Mouse (Mus musculus) hindbrain, embryonic 12.5 days (tissue): ENCODE results near the gene Acot4. TPM values are rescaled to one million over a fixed set of nuclear protein-coding genes. Genes with fewer than 3 reads are reported as not detected.
"Not testable (repeated sequence)": the region's sequence is repeated elsewhere in the genome, so short reads cannot be mapped to it uniquely, and the experiment has no call there.

Experiments used
- ATAC-seq: fragments of 200-750 bp; cut with Nextera tagmentation; 2 replicates; pipeline ENCODE4 v1.8.0; 2017; ENCODE audit warnings: moderate TSS enrichment; ENCODE audit not compliant: low FRiP score
- H3K27ac ChIP-seq: fragments of 300-500 bp; sonication (generic); 2 replicates; pipeline ENCODE4 v1.5.1; 2016; ENCODE audit warnings: mild to moderate bottlenecking
- H3K27me3 ChIP-seq: fragments of 300-500 bp; sonication (generic); 2 replicates; pipeline ENCODE4 v1.6.1; 2016; ENCODE audit warnings: mild to moderate bottlenecking
- H3K36me3 ChIP-seq: fragments of 300-500 bp; sonication (generic); 2 replicates; pipeline ENCODE4 v1.6.1; 2016; ENCODE audit warnings: mild to moderate bottlenecking
- H3K4me1 ChIP-seq: fragments of 300-500 bp; sonication (generic); 2 replicates; pipeline ENCODE4 v1.6.1; 2016
- H3K4me2 ChIP-seq: fragments of 300-500 bp; sonication (generic); replicated peaks from 2 replicates; pipeline ENCODE4 v1.6.1; 2016; ENCODE audit warnings: mild to moderate bottlenecking
- H3K4me3 ChIP-seq: fragments of 300-500 bp; sonication (generic); 2 replicates; pipeline ENCODE4 v1.5.1; 2016; ENCODE audit warnings: mild to moderate bottlenecking
- H3K9ac ChIP-seq: fragments of 300-500 bp; sonication (generic); 2 replicates; pipeline ENCODE4 v1.6.1; 2016; ENCODE audit warnings: mild to moderate bottlenecking, moderate library complexity
- H3K9me3 ChIP-seq: fragments of 300-500 bp; sonication (generic); replicated peaks from 2 replicates; pipeline ENCODE4 v1.6.1; 2016; ENCODE audit warnings: mild to moderate bottlenecking
- WGBS: fragments of 180-500 bp; shearing (Covaris S2); methylation state at CpG from one replicate; pipeline ENCODE4 v1.1.7; 2016; 5-methylcytosine and 5-hydroxymethylcytosine counted together
- polyA plus RNA-seq: library from polyadenylated mRNA; unstranded; fragments of >200 nt; fragmentation: Nextera tagmentation; extraction: Ambion mirVana; gene quantifications from 2 replicates; pipeline ENCODE4 v1.2.1, GENCODE M21; 2016

Acot4 gene
- polyA plus RNA-seq = 0.25 and 0.59 TPM in 2 replicates

GRCm38 (mm10) chr12:84038241-84038640 is at the start of gene Acot4:
Gene Acot4 (plus strand): TSS chr12:84038379.
- Histone ChIP-seq H3K4me3 (peak within 1 kb of the TSS; percentile 42), H3K9me3 (peaks cover 12% of the 10 kb centered on the region), H3K4me2 (peak within 1 kb of the TSS; percentile 58), H3K9ac (peak within 1 kb of the TSS; percentile 59)
- ATAC-seq = peak; percentile 8; the same call in 1 of the 2 replicates
- H3K36me3 ChIP-seq, H3K4me1 ChIP-seq, H3K27ac ChIP-seq, H3K27me3 ChIP-seq: not testable (repeated sequence)
- 11% methylated on average over 25 of the region's 32 CpGs for WGBS

DNA sequence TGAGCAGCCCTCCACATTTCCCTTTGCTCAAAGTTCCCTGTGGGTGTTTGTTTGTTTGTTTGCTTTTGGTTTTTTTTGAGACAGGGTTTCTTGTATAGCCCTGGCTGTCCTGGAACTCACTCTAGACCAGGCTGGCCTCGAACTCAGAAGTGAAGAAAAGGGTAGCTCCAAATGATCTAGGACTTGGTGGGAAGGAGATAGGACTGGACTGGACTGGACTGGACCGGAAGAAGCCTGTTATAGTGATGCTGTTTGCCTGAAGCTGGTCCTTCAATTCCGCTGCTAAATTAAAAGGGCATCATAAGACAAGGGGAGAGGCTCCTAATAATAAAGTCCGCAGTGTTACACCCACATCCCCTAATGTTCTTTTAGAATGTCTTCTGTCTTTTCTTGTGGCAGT is 49.7 kb upstream of the Acot4 start:
- H3K4me1 ChIP-seq = peaks cover 7% of the 10 kb centered on the region
- H3K4me2 ChIP-seq = peak overlapping the region; percentile 60
- WGBS = 73% methylated on average over 4 of the region's 4 CpGs
- peak overlapping the region; percentile 89; the same call in 1 of the 2 replicates for H3K27ac ChIP-seq
- H3K27me3 ChIP-seq = no peaks in the 10 kb centered on the region
- H3K36me3 ChIP-seq = peaks cover 4% of the 10 kb centered on the region; the same call in 1 of the 2 replicates
- ATAC-seq = 0 out of 2 replicates have a peak, but pooled peaks have one; percentile 11
- H3K9ac ChIP-seq = peak overlapping the region; percentile 73
- H3K9me3 ChIP-seq = no peaks in the 10 kb centered on the region
- H3K4me3 ChIP-seq = peak overlapping the region; percentile 59

- ATAC-seq = no peak
- Histone ChIP-seq H3K9me3 (no peaks in the 10 kb centered on the region), H3K27ac (no peak overlapping the region), H3K4me2 (no peak overlapping the region), H3K36me3 (peaks cover 4% of the 10 kb centered on the region; the same call in 1 of the 2 replicates), H3K4me3 (no peak overlapping the region), H3K4me1 (peaks cover 7% of the 10 kb centered on the region), H3K9ac (no peak overlapping the region), H3K27me3 (no peaks in the 10 kb centered on the region)
- 95% methylated on average over 4 of the region's 4 CpGs for WGBS
Observed at GRCm38 (mm10) chr12:83989378-83989777, 48.8 kb upstream of the Acot4 start.

- no peak overlapping the region for H3K9ac ChIP-seq
- no peak for ATAC-seq
- H3K27ac ChIP-seq = no peak overlapping the region
- peaks cover 4% of the 10 kb centered on the region; the same call in 1 of the 2 replicates for H3K36me3 ChIP-seq
- WGBS = 67% methylated on average over 2 of the region's 2 CpGs
- no peak overlapping the region for H3K4me2 ChIP-seq
- H3K4me3 ChIP-seq = no peak overlapping the region
- H3K4me1 ChIP-seq = no peaks in the 10 kb centered on the region
- H3K27me3 ChIP-seq = no peaks in the 10 kb centered on the region
- no peaks in the 10 kb centered on the region for H3K9me3 ChIP-seq
Observed at GRCm38 (mm10) chr12:83997221-83997620, 41.0 kb upstream of the Acot4 start.

GRCm38 (mm10) chr12:83998341-83999107 is 39.7 kb upstream of the Acot4 start:
- H3K4me2 ChIP-seq = no peak overlapping the region
- ATAC-seq = no peak
- H3K27me3 ChIP-seq = no peaks in the 10 kb centered on the region
- no peaks in the 10 kb centered on the region for H3K9me3 ChIP-seq
- no peak overlapping the region for H3K9ac ChIP-seq
- 65% methylated on average over 11 of the region's 11 CpGs for WGBS
- H3K4me3 ChIP-seq = no peak overlapping the region
- no peaks in the 10 kb centered on the region for H3K4me1 ChIP-seq
- H3K36me3 ChIP-seq = 0 out of 2 replicates have a peak, but pooled peaks cover under 1% of the 10 kb centered on the region
- H3K27ac ChIP-seq = no peak overlapping the region

DNA sequence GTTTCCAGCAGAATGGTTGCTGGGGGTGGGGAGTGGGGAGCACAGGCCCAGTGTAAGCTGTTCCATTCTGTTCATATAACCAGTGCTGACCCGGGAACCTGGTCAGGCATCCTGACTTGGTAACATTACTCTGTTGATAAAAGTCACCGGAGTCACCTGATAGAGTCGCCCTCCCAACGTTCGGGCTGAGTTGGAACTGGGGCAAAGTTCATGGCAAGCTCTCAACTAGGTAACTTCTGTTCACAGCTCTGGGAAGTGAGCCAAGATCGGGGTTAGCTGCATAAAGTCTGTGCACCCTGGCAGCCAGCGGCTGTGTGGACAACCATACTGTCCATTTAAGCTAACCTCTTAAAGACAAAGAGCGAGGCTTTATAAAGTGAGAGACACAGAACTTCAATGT is 38.9 kb upstream of the Acot4 start:
- not testable (repeated sequence) for H3K36me3 ChIP-seq, H3K4me2 ChIP-seq, H3K9me3 ChIP-seq, H3K27me3 ChIP-seq, H3K4me1 ChIP-seq, H3K4me3 ChIP-seq, H3K27ac ChIP-seq, ATAC-seq, H3K9ac ChIP-seq
- WGBS = 82% methylated on average over 8 of the region's 8 CpGs

- Histone ChIP-seq H3K9me3 (no peaks in the 10 kb centered on the region), H3K27me3 (no peaks in the 10 kb centered on the region), H3K36me3 (no peaks in the 10 kb centered on the region), H3K27ac (no peak overlapping the region), H3K4me1 (no peaks in the 10 kb centered on the region), H3K4me3 (no peak overlapping the region), H3K4me2 (no peak overlapping the region), H3K9ac (no peak overlapping the region)
- 81% methylated on average over 3 of the region's 3 CpGs for WGBS
- no peak for ATAC-seq
Observed at GRCm38 (mm10) chr12:84000418-84000817, 37.8 kb upstream of the Acot4 start.

- Histone ChIP-seq H3K4me1 (peaks cover 2% of the 10 kb centered on the region; the same call in 1 of the 2 replicates), H3K27me3 (no peaks in the 10 kb centered on the region), H3K9ac (no peak overlapping the region), H3K4me2 (no peak overlapping the region), H3K36me3 (no peaks in the 10 kb centered on the region), H3K27ac (no peak overlapping the region), H3K4me3 (no peak overlapping the region), H3K9me3 (no peaks in the 10 kb centered on the region)
- no peak for ATAC-seq
- 78% methylated on average over 1 of the region's 1 CpGs for WGBS
Observed at GRCm38 (mm10) chr12:84003866-84004265, 34.3 kb upstream of the Acot4 start.

- Histone ChIP-seq H3K27me3 (no peaks in the 10 kb centered on the region), H3K9me3 (no peaks in the 10 kb centered on the region), H3K9ac (no peak overlapping the region), H3K4me1 (peaks cover 28% of the 10 kb centered on the region), H3K36me3 (no peaks in the 10 kb centered on the region), H3K4me2 (no peak overlapping the region), H3K27ac (peak overlapping the region; percentile 73; the same call in 1 of the 2 replicates), H3K4me3 (no peak overlapping the region)
- ATAC-seq = no peak
- 89% methylated on average over 12 of the region's 12 CpGs for WGBS
Observed at GRCm38 (mm10) chr12:84008251-84008650, 29.9 kb upstream of the Acot4 start.

- Histone ChIP-seq H3K27ac (peak overlapping the region; percentile 73), H3K4me1 (peaks cover 28% of the 10 kb centered on the region), H3K4me3 (peak overlapping the region; percentile 46; the same call in 1 of the 2 replicates), H3K9me3 (no peaks in the 10 kb centered on the region), H3K4me2 (peak overlapping the region; percentile 54), H3K9ac (no peak overlapping the region), H3K27me3 (no peaks in the 10 kb centered on the region), H3K36me3 (no peaks in the 10 kb centered on the region)
- 53% methylated on average over 8 of the region's 8 CpGs for WGBS
- no peak for ATAC-seq
Observed at GRCm38 (mm10) chr12:84008729-84009128, 29.4 kb upstream of the Acot4 start.

GRCm38 (mm10) chr12:84009171-84009965 is 28.8 kb upstream of the Acot4 start, which contains the start of gene Acot1:
Gene Acot1 (plus strand): TSS chr12:84009490.
- H3K27me3 ChIP-seq, H3K9me3 ChIP-seq, H3K36me3 ChIP-seq: not testable (repeated sequence)
- H3K9ac ChIP-seq = peak within 1 kb of the TSS; percentile 65
- 2% methylated on average over 56 of the region's 70 CpGs for WGBS
- ATAC-seq = peak; percentile 91
- peak within 1 kb of the TSS; percentile 46 for H3K4me3 ChIP-seq
- peak within 1 kb of the TSS; percentile 54 for H3K4me2 ChIP-seq
- H3K27ac ChIP-seq = peak within 1 kb of the TSS; percentile 73
- H3K4me1 ChIP-seq = peaks cover 28% of the 10 kb centered on the region

GRCm38 (mm10) chr12:84010201-84010600 is 28.0 kb upstream of the Acot4 start:
- Histone ChIP-seq H3K27ac (no peak overlapping the region), H3K27me3 (no peaks in the 10 kb centered on the region)
- WGBS = 79% methylated on average over 3 of the region's 3 CpGs

More at GRCm38 (mm10) chr12:84010201-84010600, 28.0 kb upstream of the Acot4 start:
- Histone ChIP-seq H3K9ac (peak overlapping the region; percentile 65; the same call in 1 of the 2 replicates), H3K4me2 (peak overlapping the region; percentile 54), H3K9me3 (no peaks in the 10 kb centered on the region), H3K4me1 (peaks cover 28% of the 10 kb centered on the region), H3K36me3 (peaks cover 2% of the 10 kb centered on the region; the same call in 1 of the 2 replicates), H3K4me3 (peak overlapping the region; percentile 46)
- no peak for ATAC-seq
